33 mouse cellular contexts compared by ENCODE assay signal in genomic region chr6:126213330-126213729, GRCm38 (mm10). TPM values are rescaled to one million over a fixed set of nuclear protein-coding genes. Genes with fewer than 3 reads are reported as not detected.
"Had no signal": no experiment of that assay in that cellular context is flagged by ENCODE, and none has a peak within 500 bp of the region (broad histone marks: within the 10 kb centered on the region; RNA-seq: fewer than 3 reads in every experiment).

No protein-coding gene starts in this region.

- H3K27ac ChIP-seq: heart, embryonic 13.5 days; heart, embryonic 15.5 days; hindbrain, embryonic 10.5 days; hindbrain, embryonic 12.5 days; hindbrain, embryonic 13.5 days; hindbrain, embryonic 14.5 days; hindbrain, embryonic 15.5 days; hindbrain, postnatal 0 days; intestine, embryonic 15.5 days; kidney, embryonic 15.5 days; kidney, postnatal 0 days; layer of hippocampus, adult 2 months; left cerebral cortex, adult 2 months had no signal

- H3K9me3 ChIP-seq: heart, embryonic 12.5 days; heart, embryonic 15.5 days; hindbrain, embryonic 10.5 days; hindbrain, embryonic 12.5 days; hindbrain, embryonic 13.5 days; hindbrain, embryonic 15.5 days; intestine, embryonic 15.5 days; kidney, embryonic 15.5 days had no signal

- H3K4me2 ChIP-seq: heart, embryonic 11.5 days; heart, embryonic 12.5 days; heart, embryonic 13.5 days; heart, embryonic 15.5 days; hindbrain, embryonic 12.5 days; hindbrain, embryonic 13.5 days; hindbrain, embryonic 14.5 days; hindbrain, embryonic 15.5 days; intestine, embryonic 15.5 days; kidney, embryonic 15.5 days had no signal

- H3K4me3 ChIP-seq: heart, embryonic 12.5 days; heart, embryonic 13.5 days; heart, embryonic 15.5 days; hindbrain, embryonic 10.5 days; hindbrain, embryonic 12.5 days; hindbrain, embryonic 13.5 days; hindbrain, embryonic 15.5 days; intestine, embryonic 15.5 days; kidney, embryonic 15.5 days; layer of hippocampus, adult 2 months; left cerebral cortex, adult 2 months had no signal

- H3K9ac ChIP-seq: heart, embryonic 12.5 days; heart, embryonic 13.5 days; heart, embryonic 15.5 days; hindbrain, embryonic 12.5 days; hindbrain, embryonic 13.5 days; hindbrain, embryonic 14.5 days; hindbrain, embryonic 15.5 days; intestine, embryonic 15.5 days; kidney, embryonic 15.5 days had no signal

- DNase-seq: heart, postnatal 10 days; heart, postnatal 14 days; heart, postnatal 36 days; heart, postnatal 4 days; kidney, adult 11 months; kidney, adult 18-20 months; kidney, adult 2 months; kidney, adult 8-10 months; kidney, adult 9 months; kidney, postnatal 10 days; kidney, postnatal 14 days; kidney, postnatal 25 days; kidney, postnatal 36 days; kidney, postnatal 4 days; layer of hippocampus, adult 9-11 months; layer of hippocampus, postnatal 36 days had no signal

- H3K27me3 ChIP-seq: heart, embryonic 12.5 days; heart, embryonic 15.5 days; hindbrain, embryonic 12.5 days; hindbrain, embryonic 13.5 days; hindbrain, embryonic 15.5 days; intestine, embryonic 15.5 days; kidney, embryonic 15.5 days had no signal

- H3K36me3 ChIP-seq: heart, embryonic 12.5 days; heart, embryonic 13.5 days; heart, embryonic 15.5 days; hindbrain, embryonic 10.5 days; hindbrain, embryonic 12.5 days; hindbrain, embryonic 13.5 days; hindbrain, embryonic 15.5 days; intestine, embryonic 15.5 days; kidney, embryonic 15.5 days had no signal

- H3K4me1 ChIP-seq: heart, embryonic 12.5 days; heart, embryonic 15.5 days; hindbrain, embryonic 10.5 days; hindbrain, embryonic 12.5 days; hindbrain, embryonic 13.5 days; hindbrain, embryonic 15.5 days; intestine, embryonic 15.5 days; kidney, embryonic 15.5 days had no signal

RNA-seq across cellular contexts. Expression of gene Ntf3, which starts 46.6 kb away (rescaled TPM):
- total RNA-seq: hematopoietic stem cell, adult 5-6 weeks had no signal
- polyA plus RNA-seq: inflammation-experienced regulatory T-cells, adult 6 months had no signal
